Mouse (Mus musculus): ENCODE data around the gene Gp1bb.

- TF ChIP-seq USF1 (IDR thresholded peaks at IDR 0.05; ENCODE audit: low read depth), result no peak
- no peak for TF ChIP-seq CTCF (IDR thresholded peaks at IDR 0.05; ENCODE audit: control insufficient read depth, insufficient read depth, insufficient read length)
- TF ChIP-seq MAX (IDR thresholded peaks at IDR 0.05), result no peak
- TF ChIP-seq MYOD1 (IDR thresholded peaks at IDR 0.05; ENCODE audit: control insufficient read depth, insufficient read length, low read depth), result no peak
- TF ChIP-seq CEBPB (IDR thresholded peaks at IDR 0.05; ENCODE audit: low read depth), result no peak
These were observed 30.9 kb downstream of the Gp1bb start for GRCm38 (mm10) chr16:18591047-18592018.

Data from C2C12 (cell line).